Mouse (Mus musculus): ENCODE data around the gene Plcz1. TPM values are rescaled to one million over a fixed set of nuclear protein-coding genes. Genes with fewer than 3 reads are reported as not detected.

The Plcz1 gene
- total and polyA plus RNA-seq, 3 experiments = 0.06 TPM; not detected in 2

DNA sequence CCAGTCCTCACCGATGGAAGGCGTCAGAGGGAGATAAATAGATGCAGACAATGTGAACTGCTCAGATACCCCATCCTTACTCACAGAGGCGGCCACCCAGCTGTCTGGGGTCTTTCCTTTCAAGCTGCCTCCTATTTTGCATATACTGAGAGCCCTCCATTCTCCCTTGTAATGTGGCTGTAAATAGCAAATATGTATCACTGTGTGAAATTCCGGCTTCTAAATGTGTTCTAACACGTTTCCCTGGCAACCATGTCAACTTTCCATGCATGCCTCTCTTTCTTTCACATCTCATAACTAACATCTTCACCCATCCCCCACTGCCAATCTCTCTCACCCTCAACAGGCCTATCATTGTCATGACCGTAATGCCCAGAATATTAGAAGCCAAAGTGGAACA lies 74.6 kb downstream of the Plcz1 start:
- H3K27ac ChIP-seq = no peak overlapping the region
- no peak overlapping the region for H3K4me3 ChIP-seq
- 55% methylated on average over 6 of the region's 6 CpGs for WGBS
- no peaks in the 10 kb centered on the region for H3K79me2 ChIP-seq (replicated peaks; ENCODE audit: control insufficient read depth, insufficient read depth, low read length)
- TF ChIP-seq EP300 (IDR thresholded peaks at IDR 0.05; ENCODE audit: insufficient read depth, low read depth, low read length) = no peak
- TF ChIP-seq CTCF (IDR thresholded peaks at IDR 0.05) = no peak
- no peak for TF ChIP-seq POLR2A (IDR thresholded peaks at IDR 0.05; ENCODE audit: insufficient read depth, low read depth, low read length)
- H3K4me1 ChIP-seq (ENCODE audit: control insufficient read depth, insufficient read depth, low read length) = no peaks in the 10 kb centered on the region; the same call in 1 of the 2 replicates
- no peak overlapping the region for H3K9ac ChIP-seq (ENCODE audit: low read depth, low read length)
- no peak for DNase-seq
- no peaks in the 10 kb centered on the region for H3K36me3 ChIP-seq (ENCODE audit: control insufficient read depth, insufficient read depth, low read length)
- no peaks in the 10 kb centered on the region for H3K27me3 ChIP-seq (ENCODE audit: control insufficient read depth, insufficient read depth, low read length)
- intact Hi-C loops (cut with DNase I) = no loop called here

DNA sequence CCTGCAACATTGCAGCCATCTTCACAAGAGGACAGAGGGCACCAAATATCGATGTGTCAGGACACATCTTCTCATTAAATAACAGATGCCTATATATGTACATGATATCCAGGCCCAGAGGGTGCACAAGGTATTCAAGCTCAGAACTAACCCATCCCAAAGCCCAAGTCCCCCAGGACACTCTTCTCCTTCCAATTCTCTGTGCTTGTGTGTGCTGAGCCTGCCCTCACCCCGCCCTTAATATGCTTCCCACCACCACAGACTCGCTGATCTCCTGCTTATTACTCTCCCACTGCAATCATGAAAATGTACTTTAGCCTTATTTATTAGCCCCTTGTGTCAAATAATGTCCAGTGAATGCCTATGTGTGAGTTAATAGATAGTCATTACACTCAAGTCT lies 76.4 kb downstream of the Plcz1 start:
- H3K79me2 ChIP-seq (replicated peaks; ENCODE audit: control insufficient read depth, insufficient read depth, low read length) = no peaks in the 10 kb centered on the region
- H3K27ac ChIP-seq = no peak overlapping the region
- WGBS = 80% methylated on average over 3 of the region's 3 CpGs
- intact Hi-C loops (cut with DNase I) = no loop called here
- no peak overlapping the region for H3K4me3 ChIP-seq
- DNase-seq = no peak
- no peaks in the 10 kb centered on the region for H3K36me3 ChIP-seq (ENCODE audit: control insufficient read depth, insufficient read depth, low read length)
- TF ChIP-seq CTCF (IDR thresholded peaks at IDR 0.05) = no peak
- no peak for TF ChIP-seq EP300 (IDR thresholded peaks at IDR 0.05; ENCODE audit: insufficient read depth, low read depth, low read length)
- TF ChIP-seq POLR2A (IDR thresholded peaks at IDR 0.05; ENCODE audit: insufficient read depth, low read depth, low read length) = no peak
- H3K9ac ChIP-seq (ENCODE audit: low read depth, low read length) = no peak overlapping the region
- H3K4me1 ChIP-seq (ENCODE audit: control insufficient read depth, insufficient read depth, low read length) = no peaks in the 10 kb centered on the region; the same call in 1 of the 2 replicates
- H3K27me3 ChIP-seq (ENCODE audit: control insufficient read depth, insufficient read depth, low read length) = no peaks in the 10 kb centered on the region

DNA sequence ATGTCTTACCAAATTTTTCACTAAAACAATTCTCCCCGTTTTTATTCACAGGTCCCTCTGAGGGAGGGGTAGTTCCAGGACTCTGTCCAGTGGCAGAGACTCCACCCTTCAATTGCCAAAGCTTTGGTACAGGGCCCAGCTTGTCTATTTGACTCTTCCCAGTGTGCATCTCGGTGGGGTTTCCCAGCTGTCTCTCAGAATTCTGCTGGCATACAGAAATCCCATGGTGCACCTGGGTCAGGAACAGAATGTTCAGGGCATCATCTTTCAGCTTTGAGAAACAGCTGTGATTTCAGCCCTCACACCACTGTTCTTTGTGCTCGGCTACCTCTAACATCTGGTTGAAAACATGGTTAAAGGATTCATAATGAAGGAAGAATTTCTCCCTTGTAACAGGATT lies 77.5 kb downstream of the Plcz1 start:
- intact Hi-C loops (cut with DNase I) = no loop called here
- Histone ChIP-seq H3K27ac (no peak overlapping the region), H3K4me3 (no peak overlapping the region), H3K27me3 (ENCODE audit: control insufficient read depth, insufficient read depth, low read length) (no peaks in the 10 kb centered on the region), H3K9ac (ENCODE audit: low read depth, low read length) (no peak overlapping the region), H3K4me1 (ENCODE audit: control insufficient read depth, insufficient read depth, low read length) (no peaks in the 10 kb centered on the region; the same call in 1 of the 2 replicates), H3K36me3 (ENCODE audit: control insufficient read depth, insufficient read depth, low read length) (no peaks in the 10 kb centered on the region), H3K79me2 (replicated peaks; ENCODE audit: control insufficient read depth, insufficient read depth, low read length) (no peaks in the 10 kb centered on the region)
- DNase-seq = peak; percentile 11 to 24
- 56% methylated on average over 3 of the region's 3 CpGs for WGBS
- TF ChIP-seq EP300 (IDR thresholded peaks at IDR 0.05; ENCODE audit: insufficient read depth, low read depth, low read length) (no peak), CTCF (IDR thresholded peaks at IDR 0.05) (no peak), POLR2A (IDR thresholded peaks at IDR 0.05; ENCODE audit: insufficient read depth, low read depth, low read length) (no peak)

DNA sequence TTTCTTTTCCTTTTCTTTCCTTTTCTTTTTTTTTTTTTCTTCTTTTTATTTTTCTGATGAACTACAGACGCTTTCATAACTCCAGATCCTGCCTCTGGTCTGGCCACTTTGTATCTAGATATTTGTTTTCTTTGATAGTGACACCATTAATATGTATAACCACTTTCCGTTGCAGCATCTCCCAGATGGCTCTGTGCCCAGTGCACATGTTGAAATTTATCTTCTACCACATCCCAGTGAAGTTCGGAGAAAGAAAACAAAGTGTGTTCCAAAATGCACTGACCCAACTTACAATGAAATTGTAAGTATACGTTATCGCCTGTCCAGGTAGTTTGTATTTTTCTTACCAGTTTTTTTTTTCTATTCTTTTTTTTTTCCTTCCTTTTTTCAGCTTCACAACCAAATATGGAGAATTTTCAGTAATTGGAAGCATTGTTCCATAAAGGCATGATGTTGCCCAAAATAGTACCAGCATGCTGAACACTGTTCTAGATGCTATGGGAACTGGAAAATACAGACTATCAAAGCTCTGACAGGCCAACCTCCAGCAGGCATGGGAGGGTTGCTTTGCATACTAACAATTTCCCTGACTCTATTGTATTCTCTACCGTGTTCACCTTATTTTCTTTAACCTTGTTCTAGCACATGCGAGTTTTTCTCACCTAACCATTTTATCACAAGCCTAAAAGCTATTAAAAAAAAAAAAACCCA lies 83.6 kb downstream of the Plcz1 start:
- peaks cover 2% of the 10 kb centered on the region; the same call in 1 of the 2 replicates for H3K36me3 ChIP-seq (ENCODE audit: control insufficient read depth, insufficient read depth, low read length)
- no peak for TF ChIP-seq POLR2A (IDR thresholded peaks at IDR 0.05; ENCODE audit: insufficient read depth, low read depth, low read length)
- no peak for TF ChIP-seq EP300 (IDR thresholded peaks at IDR 0.05; ENCODE audit: insufficient read depth, low read depth, low read length)
- TF ChIP-seq CTCF (IDR thresholded peaks at IDR 0.05) = no peak
- no peak overlapping the region for H3K27ac ChIP-seq
- 36% methylated on average over 7 of the region's 7 CpGs for WGBS
- no peak overlapping the region for H3K9ac ChIP-seq (ENCODE audit: low read depth, low read length)
- no peaks in the 10 kb centered on the region for H3K79me2 ChIP-seq (replicated peaks; ENCODE audit: control insufficient read depth, insufficient read depth, low read length)
- no peaks in the 10 kb centered on the region; the same call in 1 of the 2 replicates for H3K4me1 ChIP-seq (ENCODE audit: control insufficient read depth, insufficient read depth, low read length)
- no peak overlapping the region for H3K4me3 ChIP-seq
- no peaks in the 10 kb centered on the region for H3K27me3 ChIP-seq (ENCODE audit: control insufficient read depth, insufficient read depth, low read length)
- DNase-seq = no peak
- intact Hi-C loops (cut with DNase I) = no loop called here

DNA sequence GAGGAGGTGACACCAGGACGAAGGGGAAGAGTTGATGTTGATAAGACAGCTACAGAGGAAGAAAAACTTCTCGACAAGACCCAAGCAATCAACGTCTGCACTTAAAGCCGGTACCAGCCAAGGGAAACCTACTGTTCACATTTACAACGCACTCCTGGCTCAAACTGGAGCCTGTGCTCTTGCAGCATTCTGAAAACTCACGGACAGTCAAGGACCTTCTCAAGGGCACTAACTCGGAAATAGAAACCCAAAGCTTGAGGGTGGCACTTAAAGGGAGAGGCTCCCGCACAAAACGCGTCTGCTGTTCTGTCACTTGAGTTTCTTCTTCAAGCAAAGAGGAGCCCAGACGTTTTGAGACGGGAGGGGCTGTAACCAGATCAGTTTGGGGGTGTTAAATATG lies 87.7 kb downstream of the Plcz1 start:
- H3K79me2 ChIP-seq (replicated peaks; ENCODE audit: control insufficient read depth, insufficient read depth, low read length) = no peaks in the 10 kb centered on the region
- no peaks in the 10 kb centered on the region; the same call in 1 of the 2 replicates for H3K4me1 ChIP-seq (ENCODE audit: control insufficient read depth, insufficient read depth, low read length)
- H3K27ac ChIP-seq = peak overlapping the region; percentile 56
- 46% methylated on average over 12 of the region's 12 CpGs for WGBS
- peak overlapping the region; percentile 42; the same call in 1 of the 2 replicates for H3K9ac ChIP-seq (ENCODE audit: low read depth, low read length)
- DNase-seq = peak in 1 of 2 experiments; percentile 14
- intact Hi-C loops (cut with DNase I) = no loop called here
- H3K4me3 ChIP-seq = no peak overlapping the region
- H3K36me3 ChIP-seq (ENCODE audit: control insufficient read depth, insufficient read depth, low read length) = peaks cover 2% of the 10 kb centered on the region; the same call in 1 of the 2 replicates
- H3K27me3 ChIP-seq (ENCODE audit: control insufficient read depth, insufficient read depth, low read length) = no peaks in the 10 kb centered on the region
- TF ChIP-seq CTCF (IDR thresholded peaks at IDR 0.05) (no peak), EP300 (IDR thresholded peaks at IDR 0.05; ENCODE audit: insufficient read depth, low read depth, low read length) (no peak), POLR2A (IDR thresholded peaks at IDR 0.05; ENCODE audit: insufficient read depth, low read depth, low read length) (no peak)

All from heart, adult 2 months (tissue).